Mouse (Mus musculus) ES-E14 (cell line): ENCODE measurements around the gene Zranb3. TPM values are rescaled to one million over a fixed set of nuclear protein-coding genes. Genes with fewer than 3 reads are reported as not detected.

Experiments
- DNase-seq: peaks from one replicate; pipeline ENCODE4 v3.0.0-alpha.2; 2013; ENCODE audit warnings: low read depth, low spot score
- H3K27ac ChIP-seq: 2 replicates; pipeline ENCODE4 v1.5.1; 2012; ENCODE audit warnings: low read depth, mild to moderate bottlenecking, low read length, moderate library complexity, mixed read lengths; ENCODE audit not compliant: poor library complexity, insufficient read depth, severe bottlenecking
- H3K36me3 ChIP-seq: 2 replicates; pipeline ENCODE4 v1.6.1; 2012; ENCODE audit warnings: mild to moderate bottlenecking, low read length, moderate library complexity, mixed read lengths; ENCODE audit not compliant: control insufficient read depth, poor library complexity, insufficient read depth, severe bottlenecking
- H3K4me1 ChIP-seq, 2 experiments: fragments of 150-350 bp in 1 of 2; sonication (generic) in 1 of 2; 2 replicates each; pipeline ENCODE4 v1.6.1; 2012; ENCODE audit warnings: low read length in 2 of 2, mild to moderate bottlenecking in 1 of 2, mixed read lengths in 1 of 2; ENCODE audit not compliant: control insufficient read depth in 2 of 2, insufficient read depth in 2 of 2, poor library complexity in 1 of 2
- H3K4me3 ChIP-seq, 2 experiments: fragments of 150-350 bp in 1 of 2; sonication (generic) in 1 of 2; 2 replicates each; pipeline ENCODE4 v1.5.1; 2012; ENCODE audit warnings: low read length in 2 of 2, low read depth in 1 of 2, mild to moderate bottlenecking in 1 of 2, mixed read lengths in 1 of 2; ENCODE audit not compliant: insufficient read depth in 1 of 2, poor library complexity in 1 of 2, severe bottlenecking in 1 of 2
- H3K9ac ChIP-seq: 2 replicates; pipeline ENCODE4 v1.6.1; 2012; ENCODE audit warnings: low read depth, mild to moderate bottlenecking, low read length, mixed read lengths; ENCODE audit not compliant: poor library complexity, insufficient read depth, severe bottlenecking
- H3K9me3 ChIP-seq: fragments of 150-350 bp; sonication (generic); 2 replicates; pipeline ENCODE4 v1.6.1; 2012; ENCODE audit warnings: low read depth, mild to moderate bottlenecking, low read length; ENCODE audit not compliant: control insufficient read depth, insufficient read depth
- CHD2 ChIP-seq: IDR thresholded peaks from 2 replicates; pipeline ENCODE4 v1.6.1; 2014; ENCODE audit warnings: mild to moderate bottlenecking, low read depth, low read length, inconsistent platforms
- HCFC1 ChIP-seq: IDR thresholded peaks from 2 replicates; pipeline ENCODE4 v1.6.1; 2012; ENCODE audit warnings: low read length, inconsistent platforms, borderline replicate concordance; ENCODE audit not compliant: insufficient read depth
- MAFK ChIP-seq: IDR thresholded peaks from 2 replicates; pipeline ENCODE4 v1.6.1; 2014; ENCODE audit warnings: mild to moderate bottlenecking, low read depth, low read length, inconsistent platforms; ENCODE audit not compliant: insufficient read depth
- ZC3H11A ChIP-seq: IDR thresholded peaks from 2 replicates; pipeline ENCODE4 v1.6.1; 2012; ENCODE audit warnings: low read depth, mild to moderate bottlenecking, inconsistent platforms, low read length, borderline replicate concordance
- ZNF384 ChIP-seq: IDR thresholded peaks from 2 replicates; pipeline ENCODE4 v1.6.1; 2012; ENCODE audit warnings: low read depth, low read length, inconsistent platforms
- in situ Hi-C, 2 experiments: fragments of 600-800 bp; cut with MboI; formaldehyde crosslinking; loops; one replicate each; pipeline ENCODE4 v1.15.1; 2025; ENCODE audit warnings: low sequenced_read_pairs in 2 of 2, inconsistent platforms in 1 of 2; ENCODE audit not compliant: unreplicated experiment in 2 of 2
- total RNA-seq: library from RNA; depleted of rRNA; stranded (reverse); fragments of 300-350 nt; gene quantifications from 2 replicates; pipeline ENCODE4 v1.2.3, GENCODE M21; 2012

The Zranb3 gene
- total RNA-seq, 1 experiment = 19.2 TPM

DNA sequence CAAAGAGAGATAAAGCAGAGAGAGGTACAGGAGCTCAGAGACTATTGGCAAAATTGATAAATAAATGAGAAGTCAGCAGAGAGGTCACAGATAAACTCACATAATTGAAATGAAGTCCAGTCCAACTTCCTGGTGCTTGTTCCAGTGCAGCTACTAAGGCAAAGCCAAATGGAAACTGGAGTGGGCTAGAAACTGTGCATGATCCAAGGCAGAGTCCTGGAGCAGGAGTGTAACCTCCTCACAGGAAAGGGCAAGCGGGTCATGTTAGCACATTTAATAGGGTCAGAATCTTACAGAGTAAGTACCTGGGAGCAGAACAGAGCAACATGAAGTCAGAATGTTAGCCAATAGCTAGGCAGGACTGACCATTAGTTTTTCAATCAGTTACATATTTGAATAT, 24.2 kb downstream of the Zranb3 start:
- no peaks in the 10 kb centered on the region for H3K36me3 ChIP-seq
- no peaks in the 10 kb centered on the region for H3K9me3 ChIP-seq
- in situ Hi-C loops = no loop called here
- H3K4me3 ChIP-seq = no peak overlapping the region
- no peak overlapping the region for H3K27ac ChIP-seq
- TF ChIP-seq ZNF384 (no peak), CHD2 (no peak), MAFK (no peak), HCFC1 (no peak), ZC3H11A (no peak)
- H3K4me1 ChIP-seq = peaks cover 0 to 7% of the 10 kb centered on the region in 2 experiments; a peak in 1 of 4 replicates
- no peak for DNase-seq
- no peak overlapping the region for H3K9ac ChIP-seq

GRCm38 (mm10) chr1:128077788-128078187, 25.1 kb downstream of the Zranb3 start:
- Histone ChIP-seq H3K36me3 (no peaks in the 10 kb centered on the region), H3K9me3 (no peaks in the 10 kb centered on the region), H3K4me1 (peaks cover 0 to 2% of the 10 kb centered on the region in 2 experiments; a peak in 1 of 4 replicates), H3K27ac (no peak overlapping the region), H3K4me3 (no peak overlapping the region), H3K9ac (no peak overlapping the region)
- in situ Hi-C loops = no loop called here
- no peak for TF ChIP-seq ZC3H11A
- no peak for TF ChIP-seq CHD2
- TF ChIP-seq MAFK = no peak
- DNase-seq = no peak

DNA sequence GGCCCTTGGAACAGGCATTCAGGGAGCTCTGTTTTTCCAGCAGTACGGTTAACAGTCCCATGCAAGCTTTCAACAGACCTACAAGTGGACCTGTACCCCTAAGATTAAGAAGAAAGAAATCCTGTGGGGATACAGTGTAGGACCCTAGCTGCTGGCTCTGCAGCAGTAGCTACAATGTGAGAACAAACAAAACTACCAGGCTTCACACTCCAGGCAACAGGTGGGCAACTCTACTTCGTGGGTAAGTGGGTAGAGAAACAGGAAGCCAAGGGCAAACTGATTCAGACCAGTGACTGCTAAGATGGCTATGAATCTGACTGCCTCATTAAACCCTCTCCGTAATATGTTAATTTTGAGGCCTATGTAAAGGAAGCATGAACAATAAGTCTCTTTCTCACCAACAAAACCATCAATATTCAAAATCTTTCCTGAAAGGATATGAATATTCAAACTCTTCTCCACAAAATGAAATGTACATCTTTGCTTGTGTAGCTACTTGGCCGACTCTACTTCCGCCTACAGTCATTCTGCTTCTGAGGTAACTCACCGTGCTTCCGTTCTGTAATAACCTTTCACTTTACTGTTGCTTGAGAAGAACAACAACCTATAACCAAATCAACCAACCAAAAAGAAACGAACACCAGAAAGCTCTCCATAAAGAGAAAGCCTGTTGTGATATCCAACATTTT, 25.9 kb downstream of the Zranb3 start:
- no peak for DNase-seq

GRCm38 (mm10) chr1:128073051-128073450, 29.8 kb downstream of the Zranb3 start:
- H3K4me1 ChIP-seq = no peaks in the 10 kb centered on the region
- H3K9me3 ChIP-seq = no peaks in the 10 kb centered on the region
- no peak overlapping the region for H3K4me3 ChIP-seq
- no peak overlapping the region for H3K27ac ChIP-seq
- no peak overlapping the region for H3K9ac ChIP-seq
- no peak for DNase-seq
- no peaks in the 10 kb centered on the region for H3K36me3 ChIP-seq
- TF ChIP-seq HCFC1 (no peak), MAFK (no peak), ZNF384 (no peak), CHD2 (no peak), ZC3H11A (no peak)
- in situ Hi-C loops = no loop called here

More for the DNA sequence above, 25.9 kb downstream of the Zranb3 start:
- H3K4me1 ChIP-seq = no peaks in the 10 kb centered on the region
- in situ Hi-C loops = no loop called here
- no peaks in the 10 kb centered on the region for H3K36me3 ChIP-seq
- H3K9ac ChIP-seq = no peak overlapping the region
- TF ChIP-seq MAFK (no peak), HCFC1 (no peak), CHD2 (no peak), ZC3H11A (no peak), ZNF384 (no peak)
- H3K4me3 ChIP-seq = no peak overlapping the region
- H3K9me3 ChIP-seq = no peaks in the 10 kb centered on the region
- H3K27ac ChIP-seq = no peak overlapping the region
